Mouse (Mus musculus): ENCODE results near the gene Kifc5b. TPM values are rescaled to one million over a fixed set of nuclear protein-coding genes. Genes with fewer than 3 reads are reported as not detected.
"Not testable (repeated sequence)": the region's sequence is repeated elsewhere in the genome, so short reads cannot be mapped to it uniquely, and the experiment has no call there.

The Kifc5b gene
- total RNA-seq (2021): under 1 TPM; 0.31 to 0.56 TPM
- long read RNA-seq, experiment 1: 0 reads
- long read RNA-seq, experiment 2, partial matches to known transcripts: 0 of 1 reads
- long read RNA-seq, experiment 2, other reads (novel, unspliced or antisense): 1 of 1 reads

DNA sequence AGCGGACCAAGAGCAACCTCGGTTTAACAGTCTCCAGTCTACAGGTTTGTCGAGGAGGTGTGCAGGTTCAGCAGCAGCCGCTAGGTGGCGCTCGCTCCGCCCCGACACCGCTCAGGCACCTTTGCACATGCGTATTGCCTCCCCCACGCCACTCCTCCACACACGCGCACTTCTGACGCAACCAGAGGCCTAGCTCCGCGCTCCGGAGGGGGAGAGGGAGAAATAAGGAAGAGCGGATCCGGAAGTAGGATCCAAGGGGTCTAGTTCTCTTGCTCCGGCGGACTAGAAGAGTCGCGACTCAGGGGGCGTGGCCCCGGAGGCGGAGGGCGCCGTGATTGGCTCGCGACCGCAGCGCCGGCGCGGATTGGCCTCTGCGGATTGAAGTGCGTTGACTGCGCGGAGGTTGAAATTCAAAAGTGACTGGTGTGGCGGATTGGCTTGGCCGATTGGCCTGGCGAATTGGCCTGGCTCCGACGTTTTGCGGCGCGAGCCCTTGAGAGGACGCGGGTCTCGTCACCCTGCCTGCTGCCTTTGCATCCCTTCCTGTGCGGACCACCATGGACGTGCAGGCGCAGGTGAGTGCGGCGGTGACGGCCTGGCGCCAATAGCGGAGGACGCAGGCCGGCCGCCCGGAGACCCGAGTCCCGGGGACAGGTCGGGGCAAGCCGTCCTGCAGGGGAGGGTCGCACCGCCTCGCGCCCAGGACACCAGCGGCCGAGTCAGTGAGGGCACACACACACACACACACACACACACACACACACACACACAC, at the start of gene Kifc5b:
Gene Kifc5b (plus strand): TSS at position 381 of the 772 bp plus-strand sequence.
- peak; percentile 99 for DNase-seq

GRCm38 (mm10) chr17:26868756-26869155, 48.1 kb upstream of the Kifc5b start:
- no peak for DNase-seq

- no peak for DNase-seq
Measured at GRCm38 (mm10) chr17:26872870-26873269, 44.0 kb upstream of the Kifc5b start.

DNA sequence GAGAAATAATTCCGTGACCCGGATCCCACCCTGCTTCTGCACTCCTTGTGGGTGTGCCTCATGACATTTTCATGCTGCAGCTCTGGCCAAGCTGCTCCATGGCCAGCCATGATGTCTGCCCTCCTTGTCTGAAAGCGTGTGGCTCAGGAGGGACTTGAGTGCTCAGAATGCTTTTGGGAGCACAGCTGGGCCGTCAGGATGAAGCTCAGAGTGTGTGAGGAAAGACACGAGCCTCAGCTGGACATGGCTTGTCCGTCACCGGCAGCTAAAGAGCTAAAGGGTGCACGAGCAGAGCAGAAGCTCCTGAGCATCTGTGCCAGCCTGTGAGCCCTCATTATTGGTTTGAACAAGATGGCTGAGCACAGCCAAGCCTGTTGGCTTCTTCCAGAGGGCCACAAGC, 43.4 kb upstream of the Kifc5b start:
- DNase-seq: no peak

DNA sequence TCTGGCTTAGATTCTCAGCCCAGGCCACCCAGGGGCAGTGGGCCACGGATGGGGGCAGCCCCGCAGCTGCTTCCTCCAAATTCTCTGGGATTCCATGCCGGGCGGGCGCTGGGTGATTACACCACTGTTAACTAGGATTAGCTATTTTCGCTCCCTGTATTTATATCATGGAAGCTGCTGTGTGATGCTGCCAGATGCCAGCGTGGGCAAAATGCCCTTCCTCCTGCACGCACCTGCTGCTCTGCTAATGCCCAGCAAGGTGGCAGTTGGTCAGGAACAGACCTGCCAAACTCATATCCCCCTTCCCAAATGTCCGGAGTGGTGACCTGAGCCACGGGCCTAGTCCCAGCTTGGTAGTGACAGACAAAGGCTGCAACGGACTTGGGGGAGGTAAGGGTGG, 42.3 kb upstream of the Kifc5b start:
- DNase-seq: no peak

DNA sequence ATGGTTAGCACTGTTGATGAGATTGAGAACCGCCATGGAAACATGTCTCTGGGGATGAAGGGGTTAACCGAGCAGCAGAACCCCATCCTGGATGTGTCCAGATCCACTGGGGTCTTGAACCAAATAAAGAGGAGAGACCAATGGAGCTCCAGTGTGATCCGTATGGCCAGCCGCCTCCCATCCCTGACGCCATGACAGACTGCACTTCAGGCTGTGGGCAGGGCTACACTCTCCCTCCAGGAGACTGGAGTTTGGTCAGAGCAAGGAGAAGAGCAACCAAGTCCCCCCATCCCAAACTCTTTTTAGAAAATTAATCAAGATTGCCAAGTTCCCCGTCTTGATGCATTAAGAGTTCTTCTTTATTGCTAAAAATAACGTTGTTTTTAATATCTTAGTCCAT, 39.0 kb upstream of the Kifc5b start:
- DNase-seq: no peak

- DNase-seq: no peak
Measured at GRCm38 (mm10) chr17:26879235-26879634, 37.7 kb upstream of the Kifc5b start.

DNA sequence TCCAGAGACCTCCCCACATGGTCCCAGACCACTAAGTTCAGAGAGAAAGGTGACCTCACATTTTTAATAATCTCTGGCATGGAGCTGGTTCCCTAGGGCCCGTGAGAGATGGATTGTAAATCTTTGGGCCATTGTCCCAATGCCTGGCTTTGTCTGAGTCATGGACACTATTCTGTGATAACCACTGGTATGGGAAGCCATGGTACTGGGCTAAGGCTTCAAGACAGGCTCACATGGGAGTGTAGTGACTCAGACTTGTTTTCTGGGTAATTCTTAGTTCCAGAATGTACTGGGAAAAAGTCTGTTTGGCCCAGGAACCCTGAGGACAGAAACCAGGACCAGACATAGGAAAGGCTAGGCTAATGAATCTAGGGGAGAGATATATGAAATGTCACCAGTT, 34.2 kb upstream of the Kifc5b start:
- no peak for DNase-seq

DNA sequence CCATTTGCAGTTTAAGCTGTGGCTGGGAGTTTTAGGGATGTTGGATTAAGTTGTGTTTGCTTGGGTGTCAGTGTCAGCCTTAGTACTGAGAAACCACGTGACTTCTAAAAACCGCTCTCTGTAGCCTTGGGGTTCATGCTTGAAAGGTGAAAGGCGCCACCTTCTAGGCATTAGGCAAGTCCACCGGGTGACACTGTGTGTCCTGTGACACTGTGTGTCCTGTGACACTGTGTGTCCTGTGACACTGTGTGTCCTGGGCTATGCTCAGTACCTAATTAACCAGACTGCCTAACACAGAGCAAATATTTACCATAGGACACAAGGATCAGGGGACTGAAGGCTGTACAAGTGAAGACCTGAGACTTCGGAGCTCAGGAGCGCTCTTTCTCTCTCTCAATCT, 33.3 kb upstream of the Kifc5b start:
- DNase-seq: no peak

DNA sequence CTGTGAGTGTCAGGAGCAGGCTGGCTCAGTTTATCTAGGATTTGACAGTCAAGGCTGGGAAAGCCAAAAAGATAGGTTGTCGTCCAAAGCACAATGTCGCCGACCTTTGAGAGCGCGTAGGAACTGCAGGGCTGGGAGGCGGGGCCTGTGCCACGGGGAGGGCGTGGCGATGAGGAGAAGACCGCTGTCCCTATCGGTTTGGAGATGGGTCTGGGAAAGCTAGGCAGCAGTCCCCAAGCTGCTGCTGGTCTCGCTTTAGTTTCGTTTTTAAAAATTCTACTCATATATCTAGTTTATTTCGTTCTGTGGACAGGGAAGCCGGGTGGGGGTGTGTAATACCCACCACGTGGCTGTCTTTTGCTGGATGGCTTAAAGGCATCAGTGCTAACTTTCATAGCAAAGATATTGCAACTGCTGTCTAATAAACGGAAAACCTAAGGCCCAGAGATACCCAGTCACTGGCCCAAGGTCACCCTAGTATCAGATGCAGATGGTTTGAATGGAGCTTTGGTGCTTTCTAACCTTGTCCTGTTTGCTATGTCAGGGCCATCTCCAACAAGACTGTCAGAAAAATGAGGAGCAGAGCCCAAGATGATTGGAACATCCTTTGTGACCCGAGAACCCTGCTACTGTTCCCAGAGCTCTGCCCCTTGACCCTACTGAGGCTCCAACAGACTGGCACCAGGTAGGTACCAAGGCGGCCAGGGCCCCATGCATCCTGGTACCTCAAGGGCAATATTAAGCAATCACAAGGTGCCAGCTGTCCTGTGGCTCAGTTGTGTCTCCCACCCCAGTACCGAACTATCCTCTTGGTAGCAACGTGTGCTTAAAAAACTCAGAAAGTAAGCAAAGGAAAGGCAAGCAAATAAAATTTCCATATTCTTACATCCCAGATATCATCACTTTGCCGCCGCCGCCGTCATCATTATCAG, 31.6 kb upstream of the Kifc5b start:
- peak; percentile 75 for DNase-seq

GRCm38 (mm10) chr17:26886047-26886749, 30.7 kb upstream of the Kifc5b start:
- DNase-seq: peak; percentile 82

GRCm38 (mm10) chr17:26887926-26888325, 29.0 kb upstream of the Kifc5b start:
- DNase-seq: no peak

GRCm38 (mm10) chr17:26892635-26893375, 24.1 kb upstream of the Kifc5b start:
- no peak for DNase-seq

DNA sequence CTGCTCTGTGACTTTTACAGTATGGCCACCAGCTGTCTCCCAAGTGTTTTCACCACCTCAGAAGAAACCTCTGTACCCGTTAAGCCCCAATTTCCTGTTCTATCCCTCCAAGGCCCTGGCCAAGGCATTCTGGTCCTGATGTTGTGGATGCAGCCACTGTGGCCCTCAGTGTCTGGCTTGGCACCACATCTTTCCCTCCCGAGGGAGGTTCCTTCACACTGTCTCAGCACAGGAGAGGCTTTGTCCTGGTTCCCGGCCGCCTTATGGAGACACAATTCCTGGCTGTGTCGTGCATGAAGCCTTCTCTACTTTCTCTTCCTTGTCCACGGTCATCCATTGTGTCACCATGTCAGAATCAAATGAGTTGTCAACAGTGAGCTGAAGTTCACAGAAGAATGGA, 23.4 kb upstream of the Kifc5b start:
- DNase-seq: no peak

- DNase-seq: no peak
Measured at GRCm38 (mm10) chr17:26894342-26894741, 22.5 kb upstream of the Kifc5b start.

GRCm38 (mm10) chr17:26895578-26895977, 21.3 kb upstream of the Kifc5b start:
- peak; percentile 43 for DNase-seq

- DNase-seq: no peak
Measured at GRCm38 (mm10) chr17:26900916-26901315, 16.0 kb upstream of the Kifc5b start.

DNA sequence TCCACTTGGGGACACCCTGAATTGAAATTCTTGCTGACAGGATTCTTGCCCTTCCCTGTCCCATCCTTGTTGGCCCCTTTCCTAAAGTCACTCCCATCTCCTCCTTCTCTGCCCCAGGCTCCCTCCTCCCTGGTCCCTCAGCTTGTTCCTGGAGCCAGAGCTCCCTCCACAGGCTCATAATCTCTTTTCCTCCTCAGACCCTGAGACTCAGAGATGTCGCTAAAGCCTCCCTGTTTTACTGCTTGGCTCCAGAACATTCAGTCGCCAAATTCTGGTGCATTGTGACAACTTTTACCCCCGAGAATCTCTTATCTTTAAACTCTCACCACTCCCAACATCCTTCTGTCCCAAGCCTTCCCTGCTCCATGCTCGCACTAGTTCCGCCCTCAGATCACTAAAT, 12.6 kb upstream of the Kifc5b start:
- DNase-seq: no peak

GRCm38 (mm10) chr17:26907506-26907905, 9.4 kb upstream of the Kifc5b start:
- not testable (repeated sequence) for DNase-seq

- DNase-seq: no peak
Measured at GRCm38 (mm10) chr17:26915248-26915647, 1.6 kb upstream of the Kifc5b start.

GRCm38 (mm10) chr17:26917560-26917959, 669 bp downstream of the Kifc5b start:
- DNase-seq: not testable (repeated sequence)

DNA sequence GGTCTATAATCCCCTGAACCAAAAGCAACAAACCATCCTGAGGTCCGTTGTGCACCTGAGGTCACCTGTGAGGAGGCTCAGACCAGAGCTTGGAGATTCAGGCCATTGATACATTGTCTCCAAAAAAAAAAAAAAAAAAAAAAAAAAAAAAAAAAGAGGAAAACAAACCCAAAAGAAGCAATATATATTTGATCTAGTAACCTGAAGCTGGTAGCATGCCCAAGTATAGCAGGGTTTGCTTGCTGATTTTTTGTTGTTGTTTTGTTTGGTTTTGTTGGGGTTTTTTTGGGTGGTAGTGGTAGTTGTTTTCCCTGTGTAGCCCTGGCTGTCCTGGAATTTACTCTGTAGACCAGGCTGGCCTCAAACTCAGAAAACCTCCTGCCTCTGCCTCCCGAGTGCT, 1.5 kb downstream of the Kifc5b start:
- DNase-seq: no peak

All from gastrocnemius, postnatal 25 days (tissue).